Mouse (Mus musculus) bone marrow macrophage, adult 2 months (primary cell): Measurements from ENCODE around the gene Os9. TPM values are rescaled to one million over a fixed set of nuclear protein-coding genes. Genes with fewer than 3 reads are reported as not detected.
"Not testable (repeated sequence)": the region's sequence is repeated elsewhere in the genome, so short reads cannot be mapped to it uniquely, and the experiment has no call there.

Experiments
- H3K27ac ChIP-seq: 2 replicates; pipeline ENCODE4 v1.5.1; 2012; ENCODE audit warnings: low read depth, low read length; ENCODE audit not compliant: insufficient read depth
- H3K4me1 ChIP-seq: 2 replicates; pipeline ENCODE4 v1.6.1; 2012; ENCODE audit warnings: low read length; ENCODE audit not compliant: control insufficient read depth, insufficient read depth
- H3K4me3 ChIP-seq: 2 replicates; pipeline ENCODE4 v1.5.1; 2012; ENCODE audit warnings: mild to moderate bottlenecking, low read length, moderate library complexity; ENCODE audit not compliant: insufficient read depth
- CTCF ChIP-seq: IDR thresholded peaks from 2 replicates; pipeline ENCODE4 v1.5.1; 2012; ENCODE audit warnings: low read depth, mild to moderate bottlenecking, low read length, moderate library complexity
- POLR2A ChIP-seq: IDR thresholded peaks from 2 replicates; pipeline ENCODE4 v1.6.1; 2012; ENCODE audit warnings: mild to moderate bottlenecking, low read depth, low read length, borderline replicate concordance
- polyA plus RNA-seq: library from polyadenylated mRNA; stranded (reverse); fragments of >200 nt; gene quantifications from 2 replicates; pipeline ENCODE4 v1.2.4, GENCODE M21; 2012; ENCODE audit not compliant: missing spikeins, insufficient read depth, insufficient read length

Os9 gene
- polyA plus RNA-seq, 1 experiment, result 167 TPM

DNA sequence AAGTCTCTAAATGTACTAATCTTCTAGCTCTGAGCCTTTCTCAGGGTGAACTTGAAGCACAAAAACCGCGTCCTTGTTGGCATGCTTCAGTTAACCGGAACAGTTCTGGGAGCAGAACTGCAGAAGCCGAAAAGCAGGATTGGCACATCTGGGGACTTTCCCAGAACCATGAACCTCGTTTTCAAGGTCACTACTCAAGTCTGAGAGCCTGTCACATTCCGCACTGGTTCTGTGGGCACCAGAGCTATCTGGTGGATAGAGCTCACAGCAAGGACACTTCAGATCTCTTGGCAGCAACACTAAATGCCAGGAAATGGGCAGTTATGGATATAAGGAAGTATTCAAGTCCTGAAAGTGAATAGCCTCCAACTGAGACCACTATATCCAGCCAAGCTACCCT lies 26.2 kb upstream of the Os9 start:
- TF ChIP-seq POLR2A, result no peak
- no peak for TF ChIP-seq CTCF
- no peak overlapping the region for H3K27ac ChIP-seq
- no peak overlapping the region for H3K4me3 ChIP-seq
- H3K4me1 ChIP-seq, result peaks cover 18% of the 10 kb centered on the region

GRCm38 (mm10) chr10:127145303-127145702 lies 24.4 kb upstream of the Os9 start:
- no peak for TF ChIP-seq CTCF
- TF ChIP-seq POLR2A, result no peak
- H3K27ac ChIP-seq, result no peak overlapping the region
- H3K4me3 ChIP-seq, result no peak overlapping the region

GRCm38 (mm10) chr10:127144536-127144935 lies 23.6 kb upstream of the Os9 start:
- peaks cover 4% of the 10 kb centered on the region for H3K4me1 ChIP-seq
- no peak overlapping the region for H3K27ac ChIP-seq
- TF ChIP-seq POLR2A (no peak), CTCF (no peak)
- H3K4me3 ChIP-seq, result no peak overlapping the region

More at GRCm38 (mm10) chr10:127145303-127145702, 24.4 kb upstream of the Os9 start:
- H3K4me1 ChIP-seq, result peaks cover 12% of the 10 kb centered on the region

GRCm38 (mm10) chr10:127143228-127143627 lies 22.3 kb upstream of the Os9 start:
- no peak overlapping the region for H3K4me3 ChIP-seq
- no peaks in the 10 kb centered on the region; the same call in none of the 2 replicates for H3K4me1 ChIP-seq
- no peak overlapping the region for H3K27ac ChIP-seq
- no peak for TF ChIP-seq POLR2A
- TF ChIP-seq CTCF, result no peak

- no peak overlapping the region for H3K4me3 ChIP-seq
- TF ChIP-seq CTCF, result no peak
- TF ChIP-seq POLR2A, result no peak
- no peak overlapping the region for H3K27ac ChIP-seq
- H3K4me1 ChIP-seq, result peaks cover 6% of the 10 kb centered on the region
These were observed 20.6 kb upstream of the Os9 start for GRCm38 (mm10) chr10:127141500-127141899.

GRCm38 (mm10) chr10:127140971-127141370 lies 20.0 kb upstream of the Os9 start:
- Histone ChIP-seq H3K4me1 (peaks cover 12% of the 10 kb centered on the region), H3K4me3 (no peak overlapping the region), H3K27ac (no peak overlapping the region)
- TF ChIP-seq POLR2A, result no peak
- TF ChIP-seq CTCF, result no peak

- Histone ChIP-seq H3K4me3 (no peak overlapping the region), H3K4me1 (peaks cover 21% of the 10 kb centered on the region), H3K27ac (no peak overlapping the region)
- TF ChIP-seq CTCF (no peak), POLR2A (no peak)
These were observed 17.6 kb upstream of the Os9 start for GRCm38 (mm10) chr10:127138328-127139141.

DNA sequence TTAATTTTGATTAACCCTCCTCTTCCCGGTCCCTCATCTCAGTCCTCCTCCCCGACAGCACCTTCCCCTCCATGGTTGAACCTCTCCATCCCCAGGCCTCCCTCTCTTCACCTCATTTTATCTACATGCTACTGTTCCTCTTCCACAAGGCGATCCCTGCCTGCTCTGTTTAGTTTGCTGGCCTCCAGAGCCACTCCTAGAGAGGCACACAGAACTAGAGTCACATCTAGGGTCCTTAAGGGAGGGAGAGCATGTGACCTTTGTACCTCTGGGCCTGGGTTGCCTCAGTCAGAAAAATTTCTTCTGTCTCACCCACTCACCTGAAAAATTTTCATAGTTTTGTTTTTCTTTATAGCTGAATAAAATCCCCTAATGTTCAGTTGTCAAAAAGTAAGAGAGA lies 17.0 kb upstream of the Os9 start:
- TF ChIP-seq CTCF (no peak), POLR2A (no peak)
- Histone ChIP-seq H3K4me3 (no peak overlapping the region), H3K4me1 (peaks cover 21% of the 10 kb centered on the region), H3K27ac (no peak overlapping the region)

- Histone ChIP-seq H3K4me1 (peaks cover 26% of the 10 kb centered on the region), H3K27ac (no peak overlapping the region), H3K4me3 (no peak overlapping the region)
- TF ChIP-seq POLR2A, result no peak
- no peak for TF ChIP-seq CTCF
These were observed 15.6 kb upstream of the Os9 start for GRCm38 (mm10) chr10:127136510-127136909.

GRCm38 (mm10) chr10:127135118-127135836 lies 14.3 kb upstream of the Os9 start:
- H3K27ac ChIP-seq, result no peak overlapping the region
- H3K4me3 ChIP-seq, result no peak overlapping the region
- peaks cover 30% of the 10 kb centered on the region for H3K4me1 ChIP-seq
- TF ChIP-seq POLR2A (no peak), CTCF (no peak)

GRCm38 (mm10) chr10:127134394-127135035 lies 13.6 kb upstream of the Os9 start:
- peaks cover 30% of the 10 kb centered on the region for H3K4me1 ChIP-seq
- not testable (repeated sequence) for H3K4me3 ChIP-seq, H3K27ac ChIP-seq
